1 mouse cellular context compared by ENCODE assay signal in the genomic region with DNA sequence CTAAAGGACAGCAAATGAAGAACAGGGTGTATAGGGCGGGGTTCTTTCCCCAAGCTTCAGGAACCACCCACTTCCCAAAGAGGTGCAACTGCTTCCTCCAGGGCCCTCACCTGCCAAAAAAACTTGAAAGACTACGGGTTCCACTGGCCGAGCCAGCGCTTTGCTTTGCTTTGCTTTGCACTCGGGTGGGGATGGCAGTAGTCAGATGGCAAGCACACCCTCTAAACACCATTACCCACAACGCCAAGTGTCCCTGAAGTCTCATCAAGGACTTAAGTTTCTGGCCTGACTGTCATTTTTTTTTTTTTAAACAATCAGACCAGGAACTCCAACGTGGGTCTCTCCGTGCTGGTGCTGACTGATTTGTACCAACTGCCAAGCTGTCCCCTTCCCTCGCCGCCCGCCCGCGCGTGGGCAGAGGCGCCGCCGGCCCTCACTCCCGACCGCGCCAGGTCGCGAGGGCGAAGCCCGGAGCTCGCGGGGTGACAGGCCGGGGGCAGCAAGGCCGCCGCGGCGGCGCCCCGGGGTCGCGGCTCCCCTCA.
A peak's percentile ranks its signal among the peaks of the same experiment; 100 is the strongest.
TF ChIP-seq lines count a peak whose summit lies in the region.

No protein-coding gene starts in this region.

TF ChIP-seq in MEL, 35 proteins besides CTCF, POLR2A, EP300 and RAD21 (continued from another document):
- no peak for TF ChIP-seq JUND (IDR thresholded peaks at IDR 0.05; ENCODE audit: low read depth, low read length)
- no peak for TF ChIP-seq RCOR1 (IDR thresholded peaks at IDR 0.05; ENCODE audit: low read depth, low read length)
- peak; percentile 65; the same call in 1 of the 2 replicates for TF ChIP-seq TBP (IDR thresholded peaks at IDR 0.05; ENCODE audit: low read depth, low read length)
- no peak for TF ChIP-seq ZKSCAN1 (IDR thresholded peaks at IDR 0.05; ENCODE audit: low read depth, low read length)
- TF ChIP-seq KAT2A (conservative IDR thresholded peaks at IDR 0.05; ENCODE audit: low read depth, low read length) = no peak
- TF ChIP-seq USF2 (IDR thresholded peaks at IDR 0.05; ENCODE audit: borderline replicate concordance in 1 of 2, insufficient read depth in 1 of 2, low read depth in 1 of 2, low read length in 2 of 2) = no peak
- TF ChIP-seq NRF1 (IDR thresholded peaks at IDR 0.05; ENCODE audit: insufficient read depth, low read depth, low read length, poor library complexity, severe bottlenecking) = no peak
- TF ChIP-seq MAFK (IDR thresholded peaks at IDR 0.05; ENCODE audit: borderline replicate concordance, low read depth, low read length) = no peak
- TF ChIP-seq MXI1 (IDR thresholded peaks at IDR 0.05; ENCODE audit: low read depth, low read length) = peak; percentile 52; the same call in 1 of the 2 replicates
- TF ChIP-seq POLR2AphosphoS2 (IDR thresholded peaks at IDR 0.05; ENCODE audit: low read length) = no peak; the same call in 1 of the 2 replicates
- TF ChIP-seq NELFE (IDR thresholded peaks at IDR 0.05; ENCODE audit: low read depth, low read length) = no peak
